Mouse (Mus musculus): ENCODE results near the gene Ccpg1os. TPM values are rescaled to one million over a fixed set of nuclear protein-coding genes. Genes with fewer than 3 reads are reported as not detected.

The Ccpg1os gene
- polyA plus RNA-seq, 1 experiment from 2014 or later = 31.2 TPM

GRCm38 (mm10) chr9:73020566-73021097 is 35.5 kb upstream of the Ccpg1os start:
- DNase-seq (ENCODE audit: low spot score) (peak; percentile 29), ATAC-seq (peak; percentile 61; the same call in 1 of the 2 replicates)
- Histone ChIP-seq H3K36me3 (ENCODE audit: insufficient read depth, low read length) (peaks cover 17% of the 10 kb centered on the region; the same call in 1 of the 2 replicates), H3K27ac (ENCODE audit: low read length) (no peak overlapping the region), H3K9me3 (ENCODE audit: low read length) (no peaks in the 10 kb centered on the region), H3K4me2 (replicated peaks; ENCODE audit: low read depth, low read length) (no peak overlapping the region), H3K9ac (replicated peaks; ENCODE audit: low read depth) (no peak overlapping the region), H3K27me3 (replicated peaks; ENCODE audit: insufficient read depth, low read length) (no peaks in the 10 kb centered on the region), H3K4me1 (ENCODE audit: insufficient read depth, low read depth, low read length) (no peaks in the 10 kb centered on the region), H3K4me3 (ENCODE audit: low read depth, low read length) (no peak overlapping the region)
- no peak for TF ChIP-seq CTCF (IDR thresholded peaks at IDR 0.05)
- no peak for TF ChIP-seq EP300 (IDR thresholded peaks at IDR 0.05)
- WGBS = 82% methylated on average over 5 of the region's 5 CpGs

DNA sequence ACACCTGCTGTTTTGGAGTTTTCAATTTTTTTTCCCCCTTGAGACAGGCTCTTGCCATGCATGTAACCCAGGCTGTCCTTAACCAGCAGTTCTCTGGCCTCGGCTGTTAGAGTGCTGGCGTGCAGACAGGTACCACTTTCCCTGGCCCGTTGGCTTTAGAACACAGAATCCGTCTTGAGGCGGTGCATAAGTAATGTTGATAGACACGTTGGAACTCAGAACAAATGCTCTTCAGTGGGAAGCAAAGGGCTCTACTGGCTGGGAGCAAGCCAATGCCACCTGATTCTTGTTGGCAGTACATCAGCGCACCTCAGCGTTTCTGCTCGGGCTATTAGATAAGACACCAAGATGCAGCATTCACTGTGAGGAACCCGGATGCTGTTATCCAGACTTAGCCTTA is 34.7 kb upstream of the Ccpg1os start:
- Histone ChIP-seq H3K4me1 (ENCODE audit: insufficient read depth, low read depth, low read length) (no peaks in the 10 kb centered on the region), H3K4me2 (replicated peaks; ENCODE audit: low read depth, low read length) (no peak overlapping the region), H3K36me3 (ENCODE audit: insufficient read depth, low read length) (peaks cover 18% of the 10 kb centered on the region; the same call in 1 of the 2 replicates), H3K9ac (replicated peaks; ENCODE audit: low read depth) (no peak overlapping the region), H3K27me3 (replicated peaks; ENCODE audit: insufficient read depth, low read length) (no peaks in the 10 kb centered on the region), H3K4me3 (ENCODE audit: low read depth, low read length) (no peak overlapping the region), H3K27ac (ENCODE audit: low read length) (no peak overlapping the region), H3K9me3 (ENCODE audit: low read length) (no peaks in the 10 kb centered on the region)
- 83% methylated on average over 10 of the region's 10 CpGs for WGBS
- TF ChIP-seq CTCF (IDR thresholded peaks at IDR 0.05) = no peak
- TF ChIP-seq EP300 (IDR thresholded peaks at IDR 0.05) = no peak
- peak; percentile 7 for DNase-seq (ENCODE audit: low spot score)
- peak; percentile 60 for ATAC-seq

DNA sequence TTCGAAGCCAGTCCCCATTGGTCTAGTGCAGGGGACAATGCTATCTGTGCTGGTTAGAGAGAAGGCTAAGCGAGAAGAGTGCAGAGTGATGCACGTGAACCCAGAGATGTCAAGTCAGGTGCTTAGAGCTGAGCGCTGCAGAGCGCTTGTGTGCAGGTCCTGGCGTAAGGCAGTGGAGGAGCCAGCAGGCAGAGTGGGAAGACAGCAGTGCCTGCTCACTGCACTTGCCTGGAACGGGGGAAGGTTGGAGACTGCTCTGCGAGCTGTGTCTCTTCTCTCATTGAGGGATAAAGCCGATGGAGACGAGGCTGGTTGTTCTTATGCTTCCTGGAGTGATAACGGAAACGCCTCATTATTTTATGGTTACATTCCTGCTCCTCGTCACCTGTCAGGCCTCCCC is 29.5 kb upstream of the Ccpg1os start:
- H3K27ac ChIP-seq (ENCODE audit: low read length) = no peak overlapping the region
- H3K4me3 ChIP-seq (ENCODE audit: low read depth, low read length) = no peak overlapping the region
- H3K9me3 ChIP-seq (ENCODE audit: low read length) = no peaks in the 10 kb centered on the region
- ATAC-seq (no peak), DNase-seq (ENCODE audit: low spot score) (no peak)
- no peaks in the 10 kb centered on the region for H3K27me3 ChIP-seq (replicated peaks; ENCODE audit: insufficient read depth, low read length)
- no peak overlapping the region for H3K9ac ChIP-seq (replicated peaks; ENCODE audit: low read depth)
- H3K4me1 ChIP-seq (ENCODE audit: insufficient read depth, low read depth, low read length) = no peaks in the 10 kb centered on the region
- TF ChIP-seq CTCF (IDR thresholded peaks at IDR 0.05) = no peak
- no peak for TF ChIP-seq EP300 (IDR thresholded peaks at IDR 0.05)
- H3K36me3 ChIP-seq (ENCODE audit: insufficient read depth, low read length) = peaks cover 48% of the 10 kb centered on the region
- 84% methylated on average over 13 of the region's 13 CpGs for WGBS
- no peak overlapping the region for H3K4me2 ChIP-seq (replicated peaks; ENCODE audit: low read depth, low read length)

GRCm38 (mm10) chr9:73012629-73013028 is 27.4 kb upstream of the Ccpg1os start:
- WGBS = 91% methylated on average over 4 of the region's 4 CpGs
- ATAC-seq = no peak
- no peaks in the 10 kb centered on the region for H3K27me3 ChIP-seq (replicated peaks; ENCODE audit: insufficient read depth, low read length)
- no peak overlapping the region for H3K4me2 ChIP-seq (replicated peaks; ENCODE audit: low read depth, low read length)
- no peaks in the 10 kb centered on the region for H3K9me3 ChIP-seq (ENCODE audit: low read length)
- TF ChIP-seq CTCF (IDR thresholded peaks at IDR 0.05) (peak; percentile 25; the same call in 1 of the 2 replicates), EP300 (IDR thresholded peaks at IDR 0.05) (no peak)
- no peaks in the 10 kb centered on the region for H3K4me1 ChIP-seq (ENCODE audit: insufficient read depth, low read depth, low read length)
- H3K9ac ChIP-seq (replicated peaks; ENCODE audit: low read depth) = no peak overlapping the region
- no peak overlapping the region for H3K27ac ChIP-seq (ENCODE audit: low read length)
- no peak for DNase-seq (ENCODE audit: low spot score)
- H3K4me3 ChIP-seq (ENCODE audit: low read depth, low read length) = no peak overlapping the region
- H3K36me3 ChIP-seq (ENCODE audit: insufficient read depth, low read length) = peaks cover 44% of the 10 kb centered on the region

DNA sequence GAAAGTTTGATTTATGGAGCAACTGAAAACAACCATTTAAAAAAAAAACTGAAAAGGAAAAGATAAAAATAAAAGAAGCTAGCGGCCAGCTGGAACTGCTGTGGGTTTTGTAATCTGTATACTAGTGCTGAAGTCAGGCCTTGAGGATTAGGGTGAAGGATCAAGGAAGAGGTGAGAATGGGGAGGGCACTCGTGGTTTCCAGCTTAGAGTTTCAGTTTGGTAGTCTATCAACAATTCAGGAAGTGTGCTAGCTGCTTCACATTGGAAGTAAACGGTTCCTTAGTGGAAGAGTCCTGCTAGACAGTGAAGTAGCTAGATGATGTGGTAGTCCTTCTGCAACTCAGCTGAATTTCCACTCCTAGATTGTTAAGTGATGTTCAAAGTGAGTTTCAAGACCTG is 23.2 kb upstream of the Ccpg1os start:
- Histone ChIP-seq H3K4me3 (ENCODE audit: low read depth, low read length) (no peak overlapping the region), H3K9me3 (ENCODE audit: low read length) (no peaks in the 10 kb centered on the region), H3K4me1 (ENCODE audit: insufficient read depth, low read depth, low read length) (no peaks in the 10 kb centered on the region), H3K4me2 (replicated peaks; ENCODE audit: low read depth, low read length) (no peak overlapping the region), H3K36me3 (ENCODE audit: insufficient read depth, low read length) (peaks cover 33% of the 10 kb centered on the region; the same call in 1 of the 2 replicates), H3K9ac (replicated peaks; ENCODE audit: low read depth) (no peak overlapping the region), H3K27me3 (replicated peaks; ENCODE audit: insufficient read depth, low read length) (no peaks in the 10 kb centered on the region), H3K27ac (ENCODE audit: low read length) (no peak overlapping the region)
- DNase-seq (ENCODE audit: low spot score) (no peak), ATAC-seq (no peak)
- TF ChIP-seq CTCF (IDR thresholded peaks at IDR 0.05) = no peak
- TF ChIP-seq EP300 (IDR thresholded peaks at IDR 0.05) = no peak
- WGBS = 51% methylated on average over 3 of the region's 3 CpGs

GRCm38 (mm10) chr9:73006175-73006574 is 21.0 kb upstream of the Ccpg1os start:
- no peaks in the 10 kb centered on the region for H3K9me3 ChIP-seq (ENCODE audit: low read length)
- peak; percentile 42 for TF ChIP-seq CTCF (IDR thresholded peaks at IDR 0.05)
- no peak for TF ChIP-seq EP300 (IDR thresholded peaks at IDR 0.05)
- H3K4me1 ChIP-seq (ENCODE audit: insufficient read depth, low read depth, low read length) = no peaks in the 10 kb centered on the region
- no peak overlapping the region for H3K4me2 ChIP-seq (replicated peaks; ENCODE audit: low read depth, low read length)
- DNase-seq (ENCODE audit: low spot score) (no peak), ATAC-seq (no peak)
- H3K27ac ChIP-seq (ENCODE audit: low read length) = no peak overlapping the region
- H3K36me3 ChIP-seq (ENCODE audit: insufficient read depth, low read length) = peaks cover 13% of the 10 kb centered on the region; the same call in 1 of the 2 replicates
- H3K4me3 ChIP-seq (ENCODE audit: low read depth, low read length) = no peak overlapping the region
- H3K9ac ChIP-seq (replicated peaks; ENCODE audit: low read depth) = no peak overlapping the region
- WGBS = 98% methylated on average over 3 of the region's 3 CpGs
- H3K27me3 ChIP-seq (replicated peaks; ENCODE audit: insufficient read depth, low read length) = no peaks in the 10 kb centered on the region

Measured in lung, postnatal 0 days (tissue).